Mouse (Mus musculus) midbrain, embryonic 15.5 days (tissue): ENCODE data around the gene Ccdc96. TPM values are rescaled to one million over a fixed set of nuclear protein-coding genes. Genes with fewer than 3 reads are reported as not detected.

Experiments
- ATAC-seq: fragments of 200-750 bp; cut with Nextera tagmentation; replicated peaks from 2 replicates; pipeline ENCODE4 v1.8.0; 2017; ENCODE audit warnings: moderate TSS enrichment
- H3K27ac ChIP-seq: fragments of 300-500 bp; sonication (generic); 2 replicates; pipeline ENCODE4 v1.5.1; 2015; ENCODE audit warnings: mild to moderate bottlenecking, inconsistent platforms
- H3K27me3 ChIP-seq: fragments of 300-500 bp; sonication (generic); replicated peaks from 2 replicates; pipeline ENCODE4 v1.6.1; 2015; ENCODE audit warnings: inconsistent platforms
- H3K36me3 ChIP-seq: fragments of 300-500 bp; sonication (generic); replicated peaks from 2 replicates; pipeline ENCODE4 v1.6.1; 2015; ENCODE audit warnings: inconsistent platforms
- H3K4me1 ChIP-seq: fragments of 300-500 bp; sonication (generic); 2 replicates; pipeline ENCODE4 v1.6.1; 2015; ENCODE audit warnings: inconsistent platforms
- H3K4me2 ChIP-seq: fragments of 300-500 bp; sonication (generic); 2 replicates; pipeline ENCODE4 v1.6.1; 2015; ENCODE audit warnings: inconsistent platforms, mild to moderate bottlenecking, moderate library complexity
- H3K4me3 ChIP-seq: fragments of 300-500 bp; sonication (generic); 2 replicates; pipeline ENCODE4 v1.5.1; 2015; ENCODE audit warnings: mild to moderate bottlenecking, inconsistent platforms
- H3K9ac ChIP-seq: fragments of 300-500 bp; sonication (generic); 2 replicates; pipeline ENCODE4 v1.6.1; 2015; ENCODE audit warnings: mild to moderate bottlenecking, inconsistent platforms
- H3K9me3 ChIP-seq: fragments of 300-500 bp; sonication (generic); 2 replicates; pipeline ENCODE4 v1.6.1; 2016; ENCODE audit warnings: inconsistent platforms
- WGBS: fragments of 180-500 bp; shearing (Covaris S2); methylation state at CpG from one replicate; pipeline ENCODE4 v1.1.7; 2015; ENCODE audit warnings: mixed read lengths; 5-methylcytosine and 5-hydroxymethylcytosine counted together
- polyA plus RNA-seq: library from polyadenylated mRNA; unstranded; fragments of >200 nt; fragmentation: Nextera tagmentation; extraction: Ambion mirVana; gene quantifications from 2 replicates; pipeline ENCODE4 v1.2.1, GENCODE M21; 2015

The Ccdc96 gene
- 3.5 TPM in 2 replicates for polyA plus RNA-seq

GRCm38 (mm10) chr5:36484171-36484990, at the start of gene Ccdc96, which contains the start of gene Tada2b:
Gene Ccdc96 (plus strand): TSS chr5:36484588.
Gene Tada2b (minus strand): TSS chr5:36484285.
- Histone ChIP-seq H3K27me3 (no peaks in the 10 kb centered on the region), H3K4me2 (peak within 1 kb of the TSS; percentile 92), H3K9me3 (no peaks in the 10 kb centered on the region), H3K27ac (peak within 1 kb of the TSS; percentile 84), H3K9ac (peak within 1 kb of the TSS; percentile 94), H3K36me3 (no peaks in the 10 kb centered on the region), H3K4me1 (peaks cover 42% of the 10 kb centered on the region), H3K4me3 (peak within 1 kb of the TSS; percentile 95)
- ATAC-seq = peak; percentile 99
- WGBS = under 1% methylated on average over 89 of the region's 97 CpGs

- peaks cover 11% of the 10 kb centered on the region for H3K4me1 ChIP-seq
- WGBS = 85% methylated on average over 4 of the region's 4 CpGs
- no peak overlapping the region for H3K9ac ChIP-seq
- no peaks in the 10 kb centered on the region for H3K27me3 ChIP-seq
- no peaks in the 10 kb centered on the region for H3K36me3 ChIP-seq
- H3K4me3 ChIP-seq = no peak overlapping the region
- no peaks in the 10 kb centered on the region for H3K9me3 ChIP-seq
- H3K4me2 ChIP-seq = no peak overlapping the region
- ATAC-seq = no peak
- no peak overlapping the region for H3K27ac ChIP-seq
These were observed 47.5 kb upstream of the Ccdc96 start for GRCm38 (mm10) chr5:36436858-36437257.

- Histone ChIP-seq H3K9me3 (no peaks in the 10 kb centered on the region), H3K4me3 (no peak overlapping the region), H3K27ac (no peak overlapping the region), H3K4me1 (peaks cover 6% of the 10 kb centered on the region; the same call in 1 of the 2 replicates), H3K4me2 (no peak overlapping the region), H3K27me3 (no peaks in the 10 kb centered on the region), H3K9ac (no peak overlapping the region), H3K36me3 (no peaks in the 10 kb centered on the region)
- ATAC-seq = no peak
- WGBS = 62% methylated on average over 3 of the region's 3 CpGs
These were observed 43.6 kb upstream of the Ccdc96 start for GRCm38 (mm10) chr5:36440741-36441140.

- H3K27me3 ChIP-seq = no peaks in the 10 kb centered on the region
- 63% methylated on average over 4 of the region's 4 CpGs for WGBS
- no peak overlapping the region for H3K27ac ChIP-seq
- no peak overlapping the region for H3K9ac ChIP-seq
- H3K4me2 ChIP-seq = no peak overlapping the region
- no peaks in the 10 kb centered on the region for H3K36me3 ChIP-seq
- peaks cover 8% of the 10 kb centered on the region; the same call in 1 of the 2 replicates for H3K4me1 ChIP-seq
- H3K9me3 ChIP-seq = no peaks in the 10 kb centered on the region
- H3K4me3 ChIP-seq = no peak overlapping the region
- ATAC-seq = no peak
These were observed 39.8 kb upstream of the Ccdc96 start for GRCm38 (mm10) chr5:36444611-36445010.

GRCm38 (mm10) chr5:36445028-36445427, 39.4 kb upstream of the Ccdc96 start:
- Histone ChIP-seq H3K27ac (no peak overlapping the region), H3K4me2 (no peak overlapping the region), H3K9me3 (no peaks in the 10 kb centered on the region), H3K36me3 (no peaks in the 10 kb centered on the region), H3K9ac (no peak overlapping the region), H3K4me1 (peaks cover 8% of the 10 kb centered on the region; the same call in 1 of the 2 replicates), H3K4me3 (no peak overlapping the region), H3K27me3 (no peaks in the 10 kb centered on the region)
- ATAC-seq = no peak
- 40% methylated on average over 8 of the region's 8 CpGs for WGBS

- ATAC-seq = 0 out of 2 replicates have a peak, but pooled peaks have one; percentile 25
- H3K9ac ChIP-seq = no peak overlapping the region
These were observed 38.1 kb upstream of the Ccdc96 start for GRCm38 (mm10) chr5:36446166-36446890.

GRCm38 (mm10) chr5:36447872-36448271, 36.5 kb upstream of the Ccdc96 start:
- Histone ChIP-seq H3K27ac (no peak overlapping the region), H3K4me2 (no peak overlapping the region), H3K36me3 (no peaks in the 10 kb centered on the region), H3K4me1 (peaks cover 8% of the 10 kb centered on the region; the same call in 1 of the 2 replicates), H3K9ac (no peak overlapping the region), H3K4me3 (no peak overlapping the region), H3K27me3 (no peaks in the 10 kb centered on the region), H3K9me3 (no peaks in the 10 kb centered on the region)
- WGBS = 90% methylated on average over 12 of the region's 12 CpGs
- ATAC-seq = no peak

More at GRCm38 (mm10) chr5:36446166-36446890, 38.1 kb upstream of the Ccdc96 start:
- Histone ChIP-seq H3K4me2 (no peak overlapping the region), H3K9me3 (no peaks in the 10 kb centered on the region), H3K36me3 (no peaks in the 10 kb centered on the region), H3K4me3 (no peak overlapping the region), H3K27ac (peak overlapping the region; percentile 46), H3K27me3 (no peaks in the 10 kb centered on the region), H3K4me1 (peaks cover 8% of the 10 kb centered on the region; the same call in 1 of the 2 replicates)
- 36% methylated on average over 9 of the region's 9 CpGs for WGBS

- Histone ChIP-seq H3K4me3 (no peak overlapping the region), H3K4me2 (no peak overlapping the region), H3K9ac (no peak overlapping the region), H3K36me3 (no peaks in the 10 kb centered on the region), H3K27ac (no peak overlapping the region), H3K4me1 (peaks cover 8% of the 10 kb centered on the region; the same call in 1 of the 2 replicates), H3K27me3 (no peaks in the 10 kb centered on the region), H3K9me3 (no peaks in the 10 kb centered on the region)
- ATAC-seq = no peak
- 80% methylated on average over 6 of the region's 6 CpGs for WGBS
These were observed 34.6 kb upstream of the Ccdc96 start for GRCm38 (mm10) chr5:36449710-36450358.

- Histone ChIP-seq H3K27me3 (no peaks in the 10 kb centered on the region), H3K27ac (no peak overlapping the region), H3K4me3 (no peak overlapping the region), H3K4me2 (no peak overlapping the region), H3K9ac (no peak overlapping the region), H3K4me1 (peaks cover 1% of the 10 kb centered on the region; the same call in 1 of the 2 replicates), H3K9me3 (no peaks in the 10 kb centered on the region), H3K36me3 (no peaks in the 10 kb centered on the region)
- ATAC-seq = no peak
- 27% methylated on average over 9 of the region's 10 CpGs for WGBS
These were observed 33.3 kb upstream of the Ccdc96 start for GRCm38 (mm10) chr5:36451119-36451518.

GRCm38 (mm10) chr5:36451872-36452389, 32.5 kb upstream of the Ccdc96 start:
- no peak overlapping the region for H3K4me2 ChIP-seq
- WGBS = 55% methylated on average over 10 of the region's 10 CpGs
- no peaks in the 10 kb centered on the region for H3K4me1 ChIP-seq
- H3K9ac ChIP-seq = no peak overlapping the region
- H3K4me3 ChIP-seq = no peak overlapping the region
- H3K27ac ChIP-seq = no peak overlapping the region
- no peaks in the 10 kb centered on the region for H3K36me3 ChIP-seq
- H3K9me3 ChIP-seq = no peaks in the 10 kb centered on the region
- no peak for ATAC-seq
- H3K27me3 ChIP-seq = no peaks in the 10 kb centered on the region

- Histone ChIP-seq H3K36me3 (no peaks in the 10 kb centered on the region), H3K27me3 (no peaks in the 10 kb centered on the region), H3K9ac (no peak overlapping the region), H3K4me3 (no peak overlapping the region), H3K27ac (no peak overlapping the region), H3K9me3 (no peaks in the 10 kb centered on the region), H3K4me1 (no peaks in the 10 kb centered on the region), H3K4me2 (no peak overlapping the region)
- ATAC-seq = no peak
- WGBS = 82% methylated on average over 6 of the region's 6 CpGs
These were observed 31.6 kb upstream of the Ccdc96 start for GRCm38 (mm10) chr5:36452821-36453220.

GRCm38 (mm10) chr5:36457706-36458105, 26.7 kb upstream of the Ccdc96 start:
- no peak overlapping the region for H3K27ac ChIP-seq
- H3K4me3 ChIP-seq = no peak overlapping the region
- H3K9me3 ChIP-seq = no peaks in the 10 kb centered on the region
- no peaks in the 10 kb centered on the region for H3K4me1 ChIP-seq
- ATAC-seq = no peak
- H3K9ac ChIP-seq = no peak overlapping the region
- WGBS = 74% methylated on average over 4 of the region's 4 CpGs
- H3K36me3 ChIP-seq = no peaks in the 10 kb centered on the region
- H3K27me3 ChIP-seq = no peaks in the 10 kb centered on the region
- no peak overlapping the region for H3K4me2 ChIP-seq
